Mouse (Mus musculus): ENCODE data around the gene Scn10a.

DNA sequence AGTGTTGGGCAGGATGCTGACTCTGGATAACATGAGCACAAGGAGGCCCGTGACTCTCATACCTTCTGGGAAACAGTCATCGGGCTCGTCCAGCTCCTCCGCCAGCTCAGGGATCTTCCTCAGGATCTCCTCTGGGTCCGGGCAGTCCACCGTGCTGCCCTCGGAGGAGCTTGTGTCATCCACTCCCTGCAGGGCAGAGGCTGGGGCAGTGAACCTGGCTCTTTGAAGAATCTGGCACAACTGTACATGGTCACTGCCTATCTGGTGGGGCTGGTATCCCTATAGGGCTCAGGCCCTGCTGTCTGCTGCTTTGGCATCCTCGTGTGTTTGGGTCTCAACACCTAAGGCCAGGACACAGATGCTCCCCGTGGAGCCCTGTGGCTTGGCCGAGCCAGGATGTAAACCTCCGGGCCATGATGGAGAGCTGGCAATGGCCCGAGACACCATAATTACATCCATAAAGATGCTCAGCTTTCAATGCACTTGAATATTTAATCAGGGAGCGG lies 87.7 kb downstream of the Scn10a start:
- TF ChIP-seq CTCF (IDR thresholded peaks at IDR 0.05), result no peak
- TF ChIP-seq EP300 (IDR thresholded peaks at IDR 0.05), result no peak
